Mouse (Mus musculus) mammary gland, adult 2 months (tissue): ENCODE data around the gene Mysm1. TPM values are rescaled to one million over a fixed set of nuclear protein-coding genes. Genes with fewer than 3 reads are reported as not detected.

ENCODE experiments used
- polyA plus RNA-seq: library from polyadenylated mRNA; depleted of rRNA; stranded (reverse); fragments of >200 nt; gene quantifications from 2 replicates; pipeline ENCODE4 v1.2.3, GENCODE M21; 2012; ENCODE audit warnings: low replicate concordance; rRNA removed

Gene Mysm1
- polyA plus RNA-seq = 2.9 and 10.8 TPM in 2 replicates

GRCm38 (mm10) chr4:94978590-94979499 is at the start of gene Mysm1:
Gene Mysm1 (minus strand): TSS chr4:94979100.

DNA sequence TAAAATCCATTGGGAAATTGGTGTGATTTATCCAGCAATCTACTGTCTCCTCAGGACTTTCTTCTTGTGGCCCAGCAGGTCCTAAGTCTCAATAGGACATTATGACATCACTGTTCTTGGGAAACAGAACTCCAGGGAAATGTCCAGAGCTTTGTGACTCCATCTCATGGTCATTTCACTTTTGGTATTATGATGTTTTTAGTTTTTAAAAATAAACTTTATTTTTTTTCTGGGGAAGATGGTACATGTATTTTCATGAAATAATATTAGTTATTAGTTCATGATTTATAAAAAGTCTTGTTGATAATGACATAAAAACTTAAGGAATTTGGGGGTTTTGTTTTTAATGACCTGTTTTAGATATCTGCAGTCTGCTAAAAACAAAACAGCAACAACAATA is 50.2 kb downstream of the Mysm1 start, which contains the start of gene Eqtn:
Gene Eqtn, minus strand, starts transcription at position 101 of the 400 bp plus-strand sequence.

Other genes with a start within 250 kb of the Mysm1 start
- gene Tek, start 239.8 kb downstream of the Mysm1 start, polyA plus RNA-seq = 7.0 and 16.9 TPM in 2 replicates
- gene Eqtn, start 50.3 kb downstream of the Mysm1 start, polyA plus RNA-seq = not detected in 2 replicates
- 34.7 and 69.1 TPM in 2 replicates for gene Jun, start 73.1 kb upstream of the Mysm1 start, polyA plus RNA-seq